ENCODE assay signal across 17 mouse cellular contexts in the genomic region with DNA sequence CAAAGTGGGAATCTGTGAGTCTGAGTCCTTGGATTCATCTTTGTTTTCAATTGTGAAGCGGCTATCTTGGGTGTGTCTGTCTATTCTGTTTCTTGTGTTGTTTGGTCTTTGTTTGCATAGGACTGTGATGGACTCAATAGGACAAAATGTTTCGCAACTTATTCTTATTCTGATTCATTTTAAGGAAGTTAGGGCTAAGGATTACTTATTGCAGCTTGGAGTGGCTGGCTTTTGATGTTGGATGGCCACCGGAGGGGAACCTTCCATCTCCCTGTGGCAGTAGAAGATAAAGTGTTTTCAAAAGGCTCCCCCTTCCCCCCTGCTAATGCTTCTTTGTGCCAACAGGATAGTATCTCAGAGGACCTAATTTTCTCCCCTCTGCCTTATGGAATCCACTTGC.
"Had no signal": no experiment of that assay in that cellular context is flagged by ENCODE, and none has a peak within 500 bp of the region (broad histone marks: within the 10 kb centered on the region; RNA-seq: fewer than 3 reads in every experiment).

No protein-coding gene starts in this region.

- H3K27me3 ChIP-seq: liver, embryonic 13.5 days; midbrain, embryonic 12.5 days; stomach, embryonic 15.5 days had no signal

- H3K4me1 ChIP-seq: liver, embryonic 13.5 days; midbrain, embryonic 12.5 days; stomach, embryonic 15.5 days had no signal

- H3K36me3 ChIP-seq: liver, embryonic 13.5 days; midbrain, embryonic 12.5 days; stomach, embryonic 15.5 days had no signal

- H3K27ac ChIP-seq: kidney, postnatal 0 days; layer of hippocampus, adult 2 months; liver, embryonic 13.5 days; midbrain, embryonic 12.5 days; stomach, embryonic 15.5 days had no signal

- H3K9ac ChIP-seq: liver, embryonic 13.5 days; lung, embryonic 14.5 days; midbrain, embryonic 12.5 days; stomach, embryonic 15.5 days had no signal

- H3K4me3 ChIP-seq: layer of hippocampus, adult 2 months; liver, embryonic 13.5 days; midbrain, embryonic 12.5 days; stomach, embryonic 15.5 days had no signal

- ATAC-seq: lung, postnatal 0 days; midbrain, embryonic 16.5 days had no signal

- H3K9me3 ChIP-seq: liver, embryonic 13.5 days; midbrain, embryonic 12.5 days; stomach, embryonic 15.5 days had no signal

- H3K4me2 ChIP-seq: liver, embryonic 13.5 days; lung, embryonic 14.5 days; midbrain, embryonic 12.5 days; stomach, embryonic 15.5 days had no signal

- DNase-seq: kidney, adult 18-20 months; kidney, adult 9 months; kidney, postnatal 25 days; layer of hippocampus, adult 9-11 months; liver, embryonic 13.5 days; lung, embryonic 14.5 days; right cerebral cortex, adult 18-20 months; right cerebral cortex, postnatal 14 days; right cerebral cortex, postnatal 4 days; spleen, adult 18-20 months; thymus, postnatal 25 days had no signal
